Mouse (Mus musculus) heart, embryonic 11.5 days (tissue): ENCODE measurements around the gene Cnp. TPM values are rescaled to one million over a fixed set of nuclear protein-coding genes. Genes with fewer than 3 reads are reported as not detected.
"Not testable (repeated sequence)": the region's sequence is repeated elsewhere in the genome, so short reads cannot be mapped to it uniquely, and the experiment has no call there.

Experiments
- ATAC-seq: fragments of 200-750 bp; cut with Nextera tagmentation; replicated peaks from 2 replicates; pipeline ENCODE4 v1.8.0; 2017; ENCODE audit warnings: moderate library complexity; ENCODE audit not compliant: insufficient number of reproducible peaks, low FRiP score, low TSS enrichment
- H3K27ac ChIP-seq: fragments of 300-500 bp; sonication (generic); 2 replicates; pipeline ENCODE4 v1.5.1; 2014; ENCODE audit warnings: mild to moderate bottlenecking, low read depth, low read length
- H3K27me3 ChIP-seq: fragments of 300-500 bp; sonication (generic); 2 replicates; pipeline ENCODE4 v1.6.1; 2014; ENCODE audit warnings: mild to moderate bottlenecking, low read length, mixed read lengths; ENCODE audit not compliant: control insufficient read depth, insufficient read depth
- H3K36me3 ChIP-seq: fragments of 300-500 bp; sonication (generic); 2 replicates; pipeline ENCODE4 v1.6.1; 2014; ENCODE audit warnings: mild to moderate bottlenecking, low read length, moderate library complexity, mixed read lengths; ENCODE audit not compliant: control insufficient read depth, insufficient read depth
- H3K4me1 ChIP-seq: fragments of 300-500 bp; sonication (generic); 2 replicates; pipeline ENCODE4 v1.6.1; 2014; ENCODE audit warnings: low read length; ENCODE audit not compliant: control insufficient read depth, insufficient read depth
- H3K4me2 ChIP-seq: fragments of 300-500 bp; sonication (generic); 2 replicates; pipeline ENCODE4 v1.6.1; 2014; ENCODE audit warnings: mild to moderate bottlenecking, moderate library complexity
- H3K4me3 ChIP-seq: fragments of 300-500 bp; sonication (generic); 2 replicates; pipeline ENCODE4 v1.5.1; 2014; ENCODE audit warnings: low read depth, low read length
- H3K9ac ChIP-seq: fragments of 300-500 bp; sonication (generic); 2 replicates; pipeline ENCODE4 v1.6.1; 2014; ENCODE audit warnings: mild to moderate bottlenecking, low read depth, low read length, moderate library complexity
- H3K9me3 ChIP-seq: fragments of 300-500 bp; sonication (generic); replicated peaks from 2 replicates; pipeline ENCODE4 v1.6.1; 2016; ENCODE audit warnings: low read length; ENCODE audit not compliant: control insufficient read depth
- WGBS: fragments of 180-500 bp; shearing (Covaris S2); extraction: QIAGEN DNeasy Blood & Tissue Kit; methylation state at CpG from one replicate; pipeline ENCODE4 v1.1.7; 2014; ENCODE audit not compliant: insufficient replicate concordance; 5-methylcytosine and 5-hydroxymethylcytosine counted together
- polyA plus RNA-seq: library from polyadenylated mRNA; unstranded; fragments of >200 nt; fragmentation: Nextera tagmentation; extraction: Ambion mirVana; gene quantifications from 2 replicates; pipeline ENCODE4 v1.2.1, GENCODE M21; 2014

The Cnp gene
- polyA plus RNA-seq, 1 experiment from 2014 or later = 15.7 TPM

GRCm38 (mm10) chr11:100576256-100576655 is 1.6 kb downstream of the Cnp start:
- no peak overlapping the region for H3K27ac ChIP-seq
- H3K4me2 ChIP-seq = no peak overlapping the region
- H3K9ac ChIP-seq = no peak overlapping the region
- peaks cover 14% of the 10 kb centered on the region for H3K36me3 ChIP-seq
- H3K4me1 ChIP-seq = peaks cover 8% of the 10 kb centered on the region
- H3K9me3 ChIP-seq = no peaks in the 10 kb centered on the region
- ATAC-seq = no peak
- H3K27me3 ChIP-seq = peaks cover 10% of the 10 kb centered on the region
- H3K4me3 ChIP-seq = no peak overlapping the region
- 55% methylated on average over 21 of the region's 21 CpGs for WGBS

- H3K4me3 ChIP-seq = no peak overlapping the region
- peaks cover 25% of the 10 kb centered on the region for H3K36me3 ChIP-seq
- ATAC-seq = no peak
- no peak overlapping the region for H3K4me2 ChIP-seq
- H3K27ac ChIP-seq = no peak overlapping the region
- no peaks in the 10 kb centered on the region for H3K27me3 ChIP-seq
- peaks cover 13% of the 10 kb centered on the region for H3K4me1 ChIP-seq
- no peaks in the 10 kb centered on the region for H3K9me3 ChIP-seq
- no peak overlapping the region for H3K9ac ChIP-seq
- WGBS = 78% methylated on average over 8 of the region's 8 CpGs
Observed at GRCm38 (mm10) chr11:100577852-100578599, 3.3 kb downstream of the Cnp start.

- peaks cover 37% of the 10 kb centered on the region for H3K36me3 ChIP-seq
- 90% methylated on average over 9 of the region's 9 CpGs for WGBS
Observed at GRCm38 (mm10) chr11:100579116-100579799, 4.6 kb downstream of the Cnp start.

GRCm38 (mm10) chr11:100580275-100580674 is 5.6 kb downstream of the Cnp start:
- no peaks in the 10 kb centered on the region for H3K27me3 ChIP-seq
- WGBS = 94% methylated on average over 13 of the region's 13 CpGs
- H3K4me3 ChIP-seq = no peak overlapping the region
- H3K9ac ChIP-seq = no peak overlapping the region
- H3K4me1 ChIP-seq = peaks cover 11% of the 10 kb centered on the region
- H3K36me3 ChIP-seq = peaks cover 47% of the 10 kb centered on the region
- H3K27ac ChIP-seq = no peak overlapping the region
- no peaks in the 10 kb centered on the region for H3K9me3 ChIP-seq
- no peak for ATAC-seq
- no peak overlapping the region for H3K4me2 ChIP-seq

More at GRCm38 (mm10) chr11:100579116-100579799, 4.6 kb downstream of the Cnp start:
- no peaks in the 10 kb centered on the region for H3K9me3 ChIP-seq
- H3K4me1 ChIP-seq = peaks cover 13% of the 10 kb centered on the region
- H3K9ac ChIP-seq = no peak overlapping the region
- no peaks in the 10 kb centered on the region for H3K27me3 ChIP-seq
- H3K27ac ChIP-seq = no peak overlapping the region
- no peak overlapping the region for H3K4me3 ChIP-seq
- no peak overlapping the region for H3K4me2 ChIP-seq
- ATAC-seq = no peak

GRCm38 (mm10) chr11:100581756-100582155 is 7.1 kb downstream of the Cnp start:
- Histone ChIP-seq H3K4me1 (peaks cover 6% of the 10 kb centered on the region; the same call in 1 of the 2 replicates), H3K4me2 (no peak overlapping the region), H3K36me3 (peaks cover 61% of the 10 kb centered on the region), H3K4me3 (no peak overlapping the region), H3K27ac (peak overlapping the region; percentile 22; the same call in 1 of the 2 replicates), H3K9ac (no peak overlapping the region), H3K27me3 (no peaks in the 10 kb centered on the region), H3K9me3 (no peaks in the 10 kb centered on the region)
- 80% methylated on average over 4 of the region's 4 CpGs for WGBS
- ATAC-seq = no peak

GRCm38 (mm10) chr11:100582413-100582812 is 7.7 kb downstream of the Cnp start:
- H3K9ac ChIP-seq, H3K4me1 ChIP-seq, H3K27ac ChIP-seq, ATAC-seq, H3K4me3 ChIP-seq, H3K4me2 ChIP-seq, H3K27me3 ChIP-seq, H3K9me3 ChIP-seq: not testable (repeated sequence)
- H3K36me3 ChIP-seq = peaks cover 66% of the 10 kb centered on the region
- 100% methylated on average over 1 of the region's 1 CpGs for WGBS

GRCm38 (mm10) chr11:100582836-100583235 is 8.1 kb downstream of the Cnp start:
- ATAC-seq = no peak
- WGBS = 92% methylated on average over 2 of the region's 2 CpGs
- Histone ChIP-seq H3K9me3 (no peaks in the 10 kb centered on the region), H3K4me3 (no peak overlapping the region), H3K9ac (no peak overlapping the region), H3K27ac (no peak overlapping the region), H3K36me3 (peaks cover 70% of the 10 kb centered on the region), H3K27me3 (no peaks in the 10 kb centered on the region), H3K4me1 (peaks cover 6% of the 10 kb centered on the region; the same call in 1 of the 2 replicates), H3K4me2 (no peak overlapping the region)

- no peak for ATAC-seq
- peaks cover 80% of the 10 kb centered on the region for H3K36me3 ChIP-seq
- H3K27ac ChIP-seq = no peak overlapping the region
- no peak overlapping the region for H3K9ac ChIP-seq
- H3K27me3 ChIP-seq = no peaks in the 10 kb centered on the region
- H3K4me1 ChIP-seq = peaks cover 6% of the 10 kb centered on the region; the same call in 1 of the 2 replicates
- no peak overlapping the region for H3K4me3 ChIP-seq
- H3K4me2 ChIP-seq = no peak overlapping the region
- no peaks in the 10 kb centered on the region for H3K9me3 ChIP-seq
- 86% methylated on average over 7 of the region's 7 CpGs for WGBS
Observed at GRCm38 (mm10) chr11:100584561-100584961, 9.9 kb downstream of the Cnp start.
